Mouse (Mus musculus) limb, embryonic 14.5 days (tissue): ENCODE measurements at regions not wholly inside any gene's neighbourhood (a gene's known extent, or its start where the extent isn't known, plus 50 kb on each side); places are given as distances from the start of the nearest gene placed in this dataset.

Experiments used
- ATAC-seq: fragments of 200-750 bp; cut with Nextera tagmentation; 2 replicates; pipeline ENCODE4 v1.8.0; 2017; ENCODE audit warnings: low read depth, moderate number of reproducible peaks, moderate TSS enrichment; ENCODE audit not compliant: low FRiP score
- DNase-seq: peaks from one replicate; pipeline ENCODE4 v3.0.0-alpha.2; 2015; ENCODE audit warnings: low spot score
- H3K27ac ChIP-seq: fragments of 300-500 bp; sonication (generic); replicated peaks from 2 replicates; pipeline ENCODE4 v1.5.1; 2014; ENCODE audit warnings: low read depth, mild to moderate bottlenecking, low read length, moderate library complexity, mixed read lengths
- H3K27me3 ChIP-seq: fragments of 300-500 bp; sonication (generic); 2 replicates; pipeline ENCODE4 v1.6.1; 2014; ENCODE audit warnings: low read length, mixed read lengths; ENCODE audit not compliant: control insufficient read depth, insufficient read depth
- H3K36me3 ChIP-seq: fragments of 300-500 bp; sonication (generic); 2 replicates; pipeline ENCODE4 v1.6.1; 2014; ENCODE audit warnings: mild to moderate bottlenecking, low read length, moderate library complexity, mixed read lengths; ENCODE audit not compliant: control insufficient read depth, insufficient read depth
- H3K4me1 ChIP-seq: fragments of 300-500 bp; sonication (generic); 2 replicates; pipeline ENCODE4 v1.6.1; 2014; ENCODE audit warnings: antibody characterized with exemption, low read length, mixed read lengths; ENCODE audit not compliant: control insufficient read depth, insufficient read depth
- H3K4me2 ChIP-seq: fragments of 300-500 bp; sonication (generic); replicated peaks from 2 replicates; pipeline ENCODE4 v1.6.1; 2014; ENCODE audit warnings: low read depth, mild to moderate bottlenecking, low read length, moderate library complexity; ENCODE audit not compliant: severe bottlenecking
- H3K4me3 ChIP-seq: fragments of 300-500 bp; sonication (generic); replicated peaks from 2 replicates; pipeline ENCODE4 v1.5.1; 2014; ENCODE audit warnings: low read length
- H3K9ac ChIP-seq: fragments of 300-500 bp; sonication (generic); 2 replicates; pipeline ENCODE4 v1.6.1; 2014; ENCODE audit warnings: mild to moderate bottlenecking, low read depth, low read length, moderate library complexity; ENCODE audit not compliant: severe bottlenecking
- H3K9me3 ChIP-seq: fragments of 300-500 bp; sonication (generic); 2 replicates; pipeline ENCODE4 v1.6.1; 2016; ENCODE audit warnings: low read length; ENCODE audit not compliant: control insufficient read depth
- POLR2A ChIP-seq: fragments of 200-500 bp; IDR thresholded peaks from 2 replicates; pipeline ENCODE4 v1.8.0; 2012; ENCODE audit warnings: inconsistent platforms, mild to moderate bottlenecking, moderate library complexity, borderline replicate concordance; ENCODE audit not compliant: insufficient read depth, insufficient read length; ENCODE audit errors: extremely low read depth
- WGBS: fragments of 180-500 bp; shearing (Covaris S2); extraction: QIAGEN DNeasy Blood & Tissue Kit; methylation state at CpG from one replicate; pipeline ENCODE4 v1.1.7; 2014; 5-methylcytosine and 5-hydroxymethylcytosine counted together

- no peaks in the 10 kb centered on the region for H3K9me3 ChIP-seq
- no peaks in the 10 kb centered on the region for H3K27me3 ChIP-seq
- whole genome bisulfite sequencing = 90% methylated on average over 2 of the region's 2 CpGs
- ATAC-seq = no peak
- H3K4me1 ChIP-seq = no peaks in the 10 kb centered on the region
- H3K4me2 ChIP-seq = no peak overlapping the region
- TF ChIP-seq POLR2A = no peak
- no peak overlapping the region for H3K27ac ChIP-seq
- no peak overlapping the region for H3K4me3 ChIP-seq
- no peaks in the 10 kb centered on the region for H3K36me3 ChIP-seq
- no peak for DNase-seq
- H3K9ac ChIP-seq = no peak overlapping the region
These were observed 753.9 kb upstream of the Lrrc4c start for GRCm38 (mm10) chr2:95564089-95564488.

- no peak overlapping the region for H3K27ac ChIP-seq
- ATAC-seq (no peak), DNase-seq (no peak)
- WGBS = 82% methylated on average over 3 of the region's 3 CpGs
- H3K27me3 ChIP-seq = no peaks in the 10 kb centered on the region
- H3K4me1 ChIP-seq = no peaks in the 10 kb centered on the region
- no peak overlapping the region for H3K4me2 ChIP-seq
- H3K9me3 ChIP-seq = no peaks in the 10 kb centered on the region
- TF ChIP-seq POLR2A = no peak
- H3K4me3 ChIP-seq = no peak overlapping the region
- H3K9ac ChIP-seq = no peak overlapping the region
- no peaks in the 10 kb centered on the region for H3K36me3 ChIP-seq
These were observed 742.1 kb upstream of the Lrrc4c start for GRCm38 (mm10) chr2:95575882-95576281.

GRCm38 (mm10) chr2:95579201-95579600 lies 738.8 kb upstream of the Lrrc4c start:
- H3K9ac ChIP-seq = no peak overlapping the region
- no peak overlapping the region for H3K4me3 ChIP-seq
- DNase-seq (no peak), ATAC-seq (no peak)
- no peak overlapping the region for H3K27ac ChIP-seq
- no peak for TF ChIP-seq POLR2A
- H3K4me2 ChIP-seq = no peak overlapping the region
- no peaks in the 10 kb centered on the region for H3K27me3 ChIP-seq
- WGBS = 83% methylated on average over 1 of the region's 1 CpGs
- no peaks in the 10 kb centered on the region for H3K9me3 ChIP-seq
- no peaks in the 10 kb centered on the region for H3K36me3 ChIP-seq
- H3K4me1 ChIP-seq = no peaks in the 10 kb centered on the region

- Histone ChIP-seq H3K36me3 (no peaks in the 10 kb centered on the region), H3K27ac (no peak overlapping the region)
These were observed 732.0 kb upstream of the Lrrc4c start for GRCm38 (mm10) chr2:95586002-95586401.

GRCm38 (mm10) chr2:95587044-95587443 lies 730.9 kb upstream of the Lrrc4c start:
- H3K4me3 ChIP-seq = no peak overlapping the region
- DNase-seq (no peak), ATAC-seq (no peak)
- H3K4me1 ChIP-seq = no peaks in the 10 kb centered on the region
- WGBS = 7% methylated on average over 4 of the region's 4 CpGs
- H3K27ac ChIP-seq = no peak overlapping the region
- no peak for TF ChIP-seq POLR2A
- H3K4me2 ChIP-seq = no peak overlapping the region
- H3K9ac ChIP-seq = no peak overlapping the region
- no peaks in the 10 kb centered on the region for H3K9me3 ChIP-seq
- no peaks in the 10 kb centered on the region for H3K36me3 ChIP-seq
- no peaks in the 10 kb centered on the region for H3K27me3 ChIP-seq

More at GRCm38 (mm10) chr2:95586002-95586401, 732.0 kb upstream of the Lrrc4c start:
- no peak for ATAC-seq
- TF ChIP-seq POLR2A = no peak
- H3K27me3 ChIP-seq = no peaks in the 10 kb centered on the region
- no peak for DNase-seq
- no peak overlapping the region for H3K4me2 ChIP-seq
- H3K9me3 ChIP-seq = no peaks in the 10 kb centered on the region
- H3K9ac ChIP-seq = no peak overlapping the region
- no peak overlapping the region for H3K4me3 ChIP-seq
- H3K4me1 ChIP-seq = no peaks in the 10 kb centered on the region

GRCm38 (mm10) chr2:95613354-95613753 lies 704.6 kb upstream of the Lrrc4c start:
- no peak for ATAC-seq
- Histone ChIP-seq H3K9me3 (no peaks in the 10 kb centered on the region), H3K36me3 (no peaks in the 10 kb centered on the region), H3K4me1 (no peaks in the 10 kb centered on the region), H3K4me3 (no peak overlapping the region), H3K9ac (no peak overlapping the region), H3K27me3 (no peaks in the 10 kb centered on the region), H3K4me2 (no peak overlapping the region), H3K27ac (no peak overlapping the region)
- WGBS = 65% methylated on average over 5 of the region's 5 CpGs
- no peak for DNase-seq
- TF ChIP-seq POLR2A = no peak
